ENCODE assay signal across 15 mouse cellular contexts in genomic region chr14:99758045-99758444, GRCm38 (mm10).
"Had no signal": no experiment of that assay in that cellular context is flagged by ENCODE, and none has a peak within 500 bp of the region (broad histone marks: within the 10 kb centered on the region; RNA-seq: fewer than 3 reads in every experiment).

No protein-coding gene starts in this region.

- H3K9ac ChIP-seq: limb, embryonic 15.5 days; liver, embryonic 12.5 days; lung, embryonic 14.5 days; neural tube, embryonic 15.5 days had no signal

- H3K4me3 ChIP-seq: limb, embryonic 15.5 days; liver, embryonic 12.5 days; midbrain, embryonic 10.5 days; myocyte; neural tube, embryonic 15.5 days had no signal

- DNase-seq: kidney, postnatal 25 days; layer of hippocampus, adult 9-11 months; layer of hippocampus, postnatal 36 days; lung, embryonic 14.5 days; lung, postnatal 36 days; midbrain, embryonic 14.5 days; right cerebral cortex, adult 18-20 months; right cerebral cortex, postnatal 25 days; thymus, postnatal 4 days had no signal

- H3K4me1 ChIP-seq: liver, embryonic 12.5 days; midbrain, embryonic 10.5 days; neural tube, embryonic 15.5 days had no signal

- H3K36me3 ChIP-seq: limb, embryonic 15.5 days; liver, embryonic 12.5 days; midbrain, embryonic 10.5 days; neural tube, embryonic 15.5 days had no signal

- H3K4me2 ChIP-seq: limb, embryonic 15.5 days; liver, embryonic 12.5 days; lung, embryonic 14.5 days; neural tube, embryonic 15.5 days had no signal

- H3K9me3 ChIP-seq: limb, embryonic 15.5 days; liver, embryonic 12.5 days; midbrain, embryonic 10.5 days; neural tube, embryonic 15.5 days had no signal

- H3K27ac ChIP-seq: limb, embryonic 15.5 days; liver, embryonic 12.5 days; midbrain, embryonic 10.5 days; neural tube, embryonic 15.5 days had no signal

- H3K27me3 ChIP-seq: limb, embryonic 15.5 days; liver, embryonic 12.5 days; neural tube, embryonic 15.5 days had no signal

- ATAC-seq: intestine, embryonic 16.5 days; liver, embryonic 12.5 days had no signal
